Mouse (Mus musculus): ENCODE data around the gene Calhm1.
"Not testable (repeated sequence)": the region's sequence is repeated elsewhere in the genome, so short reads cannot be mapped to it uniquely, and the experiment has no call there.

Calhm1 gene

GRCm38 (mm10) chr19:47148267-47148847, 4.3 kb upstream of the Calhm1 start:
- Histone ChIP-seq H3K27me3 (ENCODE audit: insufficient read depth, low read length) (peaks cover 30% of the 10 kb centered on the region), H3K4me3 (replicated peaks; ENCODE audit: low read length) (no peak overlapping the region), H3K36me3 (ENCODE audit: insufficient read depth, low read length) (no peaks in the 10 kb centered on the region), H3K4me1 (replicated peaks; ENCODE audit: low read depth, low read length) (peaks cover 91% of the 10 kb centered on the region), H3K9me3 (ENCODE audit: low read length) (no peaks in the 10 kb centered on the region)
- TF ChIP-seq CTCF (conservative IDR thresholded peaks at IDR 0.05; ENCODE audit: low read length) (no peak), POU5F1 (IDR thresholded peaks at IDR 0.05; ENCODE audit: borderline replicate concordance, low read length) (no peak), NANOG (IDR thresholded peaks at IDR 0.05; ENCODE audit: borderline replicate concordance, low read length) (no peak)

- no peaks in the 10 kb centered on the region for H3K9me3 ChIP-seq (ENCODE audit: low read length)
Measured at GRCm38 (mm10) chr19:47142438-47142837, 1.6 kb downstream of the Calhm1 start.

GRCm38 (mm10) chr19:47139611-47140010, 4.4 kb downstream of the Calhm1 start:
- Histone ChIP-seq H3K4me1 (replicated peaks; ENCODE audit: low read depth, low read length) (peaks cover 91% of the 10 kb centered on the region), H3K27me3 (ENCODE audit: insufficient read depth, low read length) (peaks cover 35% of the 10 kb centered on the region), H3K4me3 (replicated peaks; ENCODE audit: low read length) (peak overlapping the region; percentile 75)
- not testable (repeated sequence) for H3K36me3 ChIP-seq (ENCODE audit: insufficient read depth, low read length); H3K9me3 ChIP-seq (ENCODE audit: low read length)

More at GRCm38 (mm10) chr19:47142438-47142837, 1.6 kb downstream of the Calhm1 start:
- no peak overlapping the region for H3K4me3 ChIP-seq (replicated peaks; ENCODE audit: low read length)
- peaks cover 88% of the 10 kb centered on the region for H3K4me1 ChIP-seq (replicated peaks; ENCODE audit: low read depth, low read length)
- H3K36me3 ChIP-seq (ENCODE audit: insufficient read depth, low read length): no peaks in the 10 kb centered on the region
- peaks cover 31% of the 10 kb centered on the region for H3K27me3 ChIP-seq (ENCODE audit: insufficient read depth, low read length)
- no peak for TF ChIP-seq POU5F1 (IDR thresholded peaks at IDR 0.05; ENCODE audit: borderline replicate concordance, low read length)
- TF ChIP-seq CTCF (conservative IDR thresholded peaks at IDR 0.05; ENCODE audit: low read length): no peak
- no peak for TF ChIP-seq NANOG (IDR thresholded peaks at IDR 0.05; ENCODE audit: borderline replicate concordance, low read length)

GRCm38 (mm10) chr19:47137771-47138421, 6.2 kb downstream of the Calhm1 start, which contains the start of gene Calhm2:
Gene Calhm2, minus strand, starts transcription at chr19:47138294.
- Histone ChIP-seq H3K4me3 (replicated peaks; ENCODE audit: low read length) (peak within 1 kb of the TSS; percentile 75), H3K36me3 (ENCODE audit: insufficient read depth, low read length) (peaks cover 20% of the 10 kb centered on the region), H3K4me1 (replicated peaks; ENCODE audit: low read depth, low read length) (peaks cover 85% of the 10 kb centered on the region), H3K27me3 (ENCODE audit: insufficient read depth, low read length) (peaks cover 22% of the 10 kb centered on the region), H3K9me3 (ENCODE audit: low read length) (no peaks in the 10 kb centered on the region)
- TF ChIP-seq POU5F1 (IDR thresholded peaks at IDR 0.05; ENCODE audit: borderline replicate concordance, low read length) (no peak), CTCF (conservative IDR thresholded peaks at IDR 0.05; ENCODE audit: low read length) (no peak), NANOG (IDR thresholded peaks at IDR 0.05; ENCODE audit: borderline replicate concordance, low read length) (no peak)

- peak overlapping the region; percentile 75 for H3K4me3 ChIP-seq (replicated peaks; ENCODE audit: low read length)
- H3K36me3 ChIP-seq (ENCODE audit: insufficient read depth, low read length): peaks cover 28% of the 10 kb centered on the region
- TF ChIP-seq NANOG (IDR thresholded peaks at IDR 0.05; ENCODE audit: borderline replicate concordance, low read length): no peak
- TF ChIP-seq POU5F1 (IDR thresholded peaks at IDR 0.05; ENCODE audit: borderline replicate concordance, low read length): no peak
- no peak for TF ChIP-seq CTCF (conservative IDR thresholded peaks at IDR 0.05; ENCODE audit: low read length)
- H3K9me3 ChIP-seq (ENCODE audit: low read length): no peaks in the 10 kb centered on the region
- peaks cover 84% of the 10 kb centered on the region for H3K4me1 ChIP-seq (replicated peaks; ENCODE audit: low read depth, low read length)
- H3K27me3 ChIP-seq (ENCODE audit: insufficient read depth, low read length): peaks cover 22% of the 10 kb centered on the region
Measured at GRCm38 (mm10) chr19:47137051-47137581, 6.9 kb downstream of the Calhm1 start.

GRCm38 (mm10) chr19:47136170-47136569, 7.9 kb downstream of the Calhm1 start:
- Histone ChIP-seq H3K27me3 (ENCODE audit: insufficient read depth, low read length) (peaks cover 19% of the 10 kb centered on the region), H3K4me1 (replicated peaks; ENCODE audit: low read depth, low read length) (peaks cover 83% of the 10 kb centered on the region), H3K36me3 (ENCODE audit: insufficient read depth, low read length) (peaks cover 38% of the 10 kb centered on the region), H3K9me3 (ENCODE audit: low read length) (no peaks in the 10 kb centered on the region), H3K4me3 (replicated peaks; ENCODE audit: low read length) (peak overlapping the region; percentile 75)
- TF ChIP-seq CTCF (conservative IDR thresholded peaks at IDR 0.05; ENCODE audit: low read length) (no peak), POU5F1 (IDR thresholded peaks at IDR 0.05; ENCODE audit: borderline replicate concordance, low read length) (no peak), NANOG (IDR thresholded peaks at IDR 0.05; ENCODE audit: borderline replicate concordance, low read length) (no peak)

GRCm38 (mm10) chr19:47135568-47135967, 8.5 kb downstream of the Calhm1 start:
- peaks cover 80% of the 10 kb centered on the region for H3K4me1 ChIP-seq (replicated peaks; ENCODE audit: low read depth, low read length)

GRCm38 (mm10) chr19:47133161-47133560, 10.9 kb downstream of the Calhm1 start:
- no peak for TF ChIP-seq CTCF (conservative IDR thresholded peaks at IDR 0.05; ENCODE audit: low read length)
- TF ChIP-seq POU5F1 (IDR thresholded peaks at IDR 0.05; ENCODE audit: borderline replicate concordance, low read length): no peak
- TF ChIP-seq NANOG (IDR thresholded peaks at IDR 0.05; ENCODE audit: borderline replicate concordance, low read length): no peak
- H3K9me3 ChIP-seq (ENCODE audit: low read length): no peaks in the 10 kb centered on the region
- peaks cover 80% of the 10 kb centered on the region for H3K4me1 ChIP-seq (replicated peaks; ENCODE audit: low read depth, low read length)
- H3K4me3 ChIP-seq (replicated peaks; ENCODE audit: low read length): peak overlapping the region; percentile 13; the same call in 1 of the 2 replicates
- H3K36me3 ChIP-seq (ENCODE audit: insufficient read depth, low read length): peaks cover 68% of the 10 kb centered on the region
- H3K27me3 ChIP-seq (ENCODE audit: insufficient read depth, low read length): peaks cover 6% of the 10 kb centered on the region

More at GRCm38 (mm10) chr19:47135568-47135967, 8.5 kb downstream of the Calhm1 start:
- peaks cover 13% of the 10 kb centered on the region for H3K27me3 ChIP-seq (ENCODE audit: insufficient read depth, low read length)
- peaks cover 44% of the 10 kb centered on the region for H3K36me3 ChIP-seq (ENCODE audit: insufficient read depth, low read length)
- peak overlapping the region; percentile 75 for H3K4me3 ChIP-seq (replicated peaks; ENCODE audit: low read length)
- TF ChIP-seq POU5F1 (IDR thresholded peaks at IDR 0.05; ENCODE audit: borderline replicate concordance, low read length): no peak
- no peak for TF ChIP-seq CTCF (conservative IDR thresholded peaks at IDR 0.05; ENCODE audit: low read length)
- no peak for TF ChIP-seq NANOG (IDR thresholded peaks at IDR 0.05; ENCODE audit: borderline replicate concordance, low read length)
- H3K9me3 ChIP-seq (ENCODE audit: low read length): no peaks in the 10 kb centered on the region

Data from E14TG2a.4 (cell line).